Mouse (Mus musculus) small intestine, adult 2 months (tissue): ENCODE data around the gene Rufy1.

Experiments used
- CTCF ChIP-seq: fragments of 200-500 bp; IDR thresholded peaks from 2 replicates; pipeline ENCODE4 v1.5.1; 2012; ENCODE audit warnings: low read depth, mild to moderate bottlenecking, control low read depth, inconsistent platforms, low read length, moderate library complexity, mixed read lengths; ENCODE audit not compliant: insufficient replicate concordance, insufficient read length; ENCODE audit errors: extremely low read depth
- POLR2A ChIP-seq: fragments of 200-500 bp; IDR thresholded peaks from 2 replicates; pipeline ENCODE4 v1.6.1; 2012; ENCODE audit warnings: low read depth, mild to moderate bottlenecking, control low read depth, inconsistent platforms, low read length, moderate library complexity

- no peak for TF ChIP-seq CTCF
- TF ChIP-seq POLR2A, result no peak
Observed at GRCm38 (mm10) chr11:50373621-50374020, 57.3 kb downstream of the Rufy1 start.
